Mouse (Mus musculus): ENCODE data around the gene Cacna1c.

GRCm38 (mm10) chr6:119095081-119095480 lies 101.1 kb downstream of the Cacna1c start:
- no peak for TF ChIP-seq POLR2A (IDR thresholded peaks at IDR 0.05; ENCODE audit: borderline replicate concordance, insufficient read depth, low read length)
- TF ChIP-seq CTCF (IDR thresholded peaks at IDR 0.05; ENCODE audit: borderline replicate concordance, insufficient read depth, low read depth, low read length), result no peak
